Mouse (Mus musculus) cortical plate, adult 2 months (tissue): Measurements from ENCODE around the gene Tanc2.

Experiments used
- CTCF ChIP-seq: fragments of 200-500 bp; IDR thresholded peaks from 2 replicates; pipeline ENCODE4 v1.5.1; 2011; ENCODE audit warnings: mild to moderate bottlenecking, control low read depth, low read length; ENCODE audit not compliant: insufficient read depth; ENCODE audit errors: extremely low read depth
- POLR2A ChIP-seq: fragments of 200-500 bp; IDR thresholded peaks from 2 replicates; pipeline ENCODE4 v1.6.1; 2011; ENCODE audit warnings: mild to moderate bottlenecking, low read length, control low read depth; ENCODE audit not compliant: insufficient read depth; ENCODE audit errors: extremely low read depth

GRCm38 (mm10) chr11:105792501-105792900 lies 202.7 kb downstream of the Tanc2 start:
- TF ChIP-seq CTCF (no peak), POLR2A (no peak)
